Mouse (Mus musculus): ENCODE measurements around the gene Map3k10.

- TF ChIP-seq CTCF (IDR thresholded peaks at IDR 0.05; ENCODE audit: low read depth) (no peak), EP300 (IDR thresholded peaks at IDR 0.05; ENCODE audit: low read depth) (no peak)
These were observed 52.2 kb downstream of the Map3k10 start for GRCm38 (mm10) chr7:27622234-27622633.

All from liver, postnatal 0 days (tissue).